Mouse (Mus musculus) right cerebral cortex, adult 18-20 months (tissue): Measurements from ENCODE around the gene Anapc15-ps.
"Not testable (repeated sequence)": the region's sequence is repeated elsewhere in the genome, so short reads cannot be mapped to it uniquely, and the experiment has no call there.

Source experiments
- DNase-seq: peaks from one replicate; pipeline ENCODE4 v3.0.0; 2022; ENCODE audit warnings: mixed read lengths

The Anapc15-ps gene

GRCm38 (mm10) chr10:95667371-95668030 lies 5.8 kb downstream of the Anapc15-ps start:
- no peak for DNase-seq

DNA sequence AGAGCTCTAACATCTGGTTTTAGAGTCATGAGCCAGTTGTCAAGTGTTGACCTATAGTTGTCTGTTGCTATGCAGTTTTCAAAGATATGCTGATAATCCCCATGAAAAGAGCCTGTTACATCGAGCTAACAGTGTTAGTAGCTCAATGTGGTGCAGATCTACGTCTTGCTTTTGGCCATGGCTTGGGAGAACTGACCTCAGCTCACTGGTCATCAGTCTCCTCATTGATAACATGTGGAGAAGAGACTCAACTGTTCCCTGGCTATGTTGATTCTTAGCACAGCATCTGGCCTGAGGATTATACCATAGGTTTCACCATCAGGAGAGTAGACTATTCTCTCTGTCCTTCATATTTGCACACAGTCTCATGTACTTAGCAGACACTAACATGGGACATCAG lies 6.5 kb downstream of the Anapc15-ps start:
- no peak for DNase-seq

DNA sequence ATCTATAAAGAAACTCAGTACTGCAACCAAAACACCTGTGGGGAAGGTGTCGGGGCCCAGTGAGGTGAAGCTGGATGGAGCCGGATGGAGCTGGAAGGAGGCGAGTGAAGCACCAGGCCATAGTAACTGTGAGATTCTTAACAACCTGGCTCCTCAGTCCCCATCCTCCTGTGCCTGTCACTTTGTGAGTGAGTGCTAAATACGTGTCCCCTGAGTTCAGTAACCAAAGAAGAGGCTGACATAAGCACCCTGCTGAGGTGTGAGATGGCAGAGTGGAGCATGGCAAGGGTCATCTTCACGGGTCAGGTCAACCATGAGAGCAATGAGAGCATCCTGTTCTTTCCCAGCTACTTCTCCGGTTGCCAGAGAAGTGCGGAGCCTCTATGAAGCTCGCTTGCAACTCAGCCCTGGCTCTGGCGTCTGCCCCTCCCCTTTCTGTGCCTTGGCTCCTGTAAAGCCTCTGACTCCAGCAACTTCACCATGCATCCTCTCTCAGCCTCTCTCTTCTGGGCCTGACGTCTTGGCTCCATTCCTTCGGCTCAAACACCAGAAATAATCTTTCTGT lies 7.7 kb downstream of the Anapc15-ps start:
- DNase-seq, result no peak

DNA sequence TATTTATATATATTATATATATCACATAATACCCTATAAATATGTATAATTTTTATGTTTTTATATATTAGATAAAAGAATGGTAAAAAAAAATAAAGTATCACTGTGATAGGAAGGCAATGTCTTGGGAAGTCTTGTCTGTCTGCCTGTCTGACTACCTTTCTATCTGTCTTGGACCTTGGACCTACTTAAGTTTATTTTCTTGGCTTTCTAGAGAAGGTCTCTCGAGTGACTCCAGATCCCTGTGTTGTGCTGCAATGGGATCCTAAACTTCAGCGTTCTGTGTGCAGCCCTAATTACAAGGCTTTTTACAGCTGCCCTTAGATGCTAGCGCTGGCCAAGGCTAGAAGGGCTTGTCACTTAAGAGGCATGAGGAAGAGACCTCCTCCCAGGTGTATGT lies 8.6 kb downstream of the Anapc15-ps start:
- no peak for DNase-seq

GRCm38 (mm10) chr10:95660356-95660755 lies 12.9 kb downstream of the Anapc15-ps start:
- no peak for DNase-seq

GRCm38 (mm10) chr10:95659471-95660150 lies 13.6 kb downstream of the Anapc15-ps start:
- no peak for DNase-seq

DNA sequence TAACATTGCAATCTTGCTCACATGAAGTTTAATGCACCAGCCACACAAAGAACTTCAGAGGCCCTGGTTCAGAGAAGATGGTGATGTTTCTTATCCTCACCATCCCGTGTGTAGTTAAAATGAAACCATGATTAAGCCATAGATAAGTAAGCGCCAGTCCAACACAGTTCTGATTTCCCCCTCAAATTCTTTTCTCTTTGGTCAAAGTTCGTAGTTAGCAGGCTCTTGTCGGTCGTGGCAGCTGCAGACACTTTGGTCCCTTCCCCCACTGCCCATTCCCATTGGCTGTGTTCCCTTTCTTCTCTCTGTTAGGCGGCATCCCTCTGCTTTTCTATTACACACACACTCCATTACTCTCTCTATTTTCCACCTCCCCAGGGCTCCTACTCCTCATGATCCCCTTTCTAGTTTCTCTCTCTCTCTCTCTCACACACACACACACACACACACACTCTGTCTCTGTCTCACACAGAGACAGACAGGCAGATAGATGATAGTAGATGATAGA lies 14.4 kb downstream of the Anapc15-ps start:
- DNase-seq, result no peak

- no peak for DNase-seq
Measured at GRCm38 (mm10) chr10:95656236-95657225, 16.7 kb downstream of the Anapc15-ps start.

DNA sequence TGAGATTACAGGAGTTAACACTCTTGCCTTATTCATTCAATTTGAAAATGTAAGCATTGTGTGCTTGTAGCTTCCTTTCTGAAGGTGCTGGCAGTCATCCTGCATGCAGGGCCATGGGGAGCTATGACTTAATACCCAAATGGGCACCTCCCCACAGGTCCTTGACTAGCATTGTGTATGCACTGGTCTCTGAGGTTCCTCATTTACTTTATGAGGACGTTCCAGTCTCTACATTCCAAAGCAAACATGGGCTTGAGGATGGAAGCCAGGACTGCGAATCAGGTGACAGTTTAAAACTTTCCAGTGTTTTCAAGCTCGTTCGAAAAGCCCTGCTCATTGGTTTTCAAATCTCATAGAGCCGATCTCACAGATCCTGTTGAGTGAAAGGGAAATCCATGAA lies 21.1 kb downstream of the Anapc15-ps start:
- DNase-seq, result no peak

DNA sequence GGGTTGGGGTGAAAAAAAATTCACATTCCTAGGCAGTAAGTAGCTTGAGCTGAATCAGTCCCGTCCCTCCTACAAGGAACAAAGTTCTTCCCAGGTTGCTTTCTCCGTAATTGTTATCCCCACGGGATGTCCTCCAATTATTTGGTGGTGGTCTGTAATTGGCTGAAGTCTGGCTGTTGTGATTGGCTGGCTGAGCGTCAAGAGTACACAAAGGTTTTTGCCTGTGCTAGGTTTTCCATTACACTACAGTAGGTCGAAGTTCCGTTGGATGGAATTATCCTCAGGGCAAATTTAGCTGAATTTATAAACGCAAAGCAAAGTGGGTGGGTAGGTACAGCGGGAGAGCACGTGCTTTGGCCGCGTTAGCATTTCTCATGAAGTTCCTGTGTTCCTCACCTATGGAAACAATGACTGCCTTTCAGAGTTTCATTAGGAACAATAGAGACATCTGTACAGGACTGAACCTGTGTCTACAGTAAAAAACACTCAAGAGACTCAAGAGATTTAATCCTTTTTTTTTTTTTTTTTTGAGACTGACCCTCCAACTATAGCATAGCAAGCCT lies 24.8 kb downstream of the Anapc15-ps start:
- no peak for DNase-seq

DNA sequence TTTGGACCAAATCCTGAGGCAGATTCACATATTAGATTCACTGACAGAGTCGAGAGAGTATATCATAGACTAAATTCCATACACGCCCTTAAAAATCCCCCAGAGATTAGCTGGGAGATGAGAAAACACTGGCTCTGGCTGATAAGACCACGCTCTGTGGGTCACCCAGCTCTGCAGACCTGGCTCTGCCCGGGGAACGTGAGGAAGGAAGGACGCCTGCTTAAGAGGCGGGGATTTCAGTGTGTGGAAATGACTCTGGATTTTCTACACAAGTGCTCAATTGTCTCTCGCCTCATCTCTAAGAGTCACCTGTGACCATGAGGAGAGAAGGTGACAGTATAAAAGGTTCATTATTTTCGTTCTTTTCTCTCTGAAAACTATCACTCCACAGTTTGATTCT lies 26.1 kb downstream of the Anapc15-ps start:
- no peak for DNase-seq

DNA sequence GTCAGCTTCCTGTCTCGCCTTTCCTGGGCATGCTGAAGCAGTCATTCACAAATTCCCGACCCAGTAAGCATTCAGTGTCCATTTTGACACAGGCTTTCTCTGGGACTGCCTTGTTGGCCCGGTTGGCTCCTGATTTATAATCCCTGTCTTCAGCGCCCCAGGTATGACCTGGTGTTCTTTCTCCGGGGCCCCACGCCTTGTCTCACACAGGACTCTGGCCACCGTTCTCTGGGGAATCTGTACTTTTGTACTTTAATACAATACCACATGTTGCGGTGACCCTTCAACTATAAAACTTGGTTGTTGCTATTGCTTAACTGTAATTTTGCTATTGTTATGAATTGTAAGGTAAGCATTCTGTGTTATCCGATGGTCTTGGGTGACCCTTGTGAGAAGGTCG lies 26.7 kb downstream of the Anapc15-ps start:
- DNase-seq, result no peak

- no peak for DNase-seq
Measured at GRCm38 (mm10) chr10:95643696-95644360, 29.4 kb downstream of the Anapc15-ps start.

DNA sequence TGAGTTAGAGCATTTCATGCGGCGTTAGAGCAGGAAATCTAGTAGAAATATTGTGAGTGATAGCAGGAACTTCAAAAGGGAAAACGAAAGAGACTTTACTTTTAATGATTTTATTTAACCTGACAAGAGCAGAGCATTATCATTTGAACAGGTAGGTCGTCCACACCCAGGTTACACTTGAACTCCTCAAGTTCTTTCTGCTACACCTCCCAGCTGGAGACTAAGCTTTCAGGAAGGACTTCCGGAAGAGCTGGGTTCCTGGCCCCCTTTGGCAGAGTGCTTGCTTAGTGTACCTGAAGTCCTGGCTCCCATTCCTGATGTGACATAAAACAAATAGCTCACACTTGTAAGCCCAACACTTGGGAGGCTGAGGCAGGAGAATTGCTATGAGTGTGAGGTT lies 30.2 kb downstream of the Anapc15-ps start:
- no peak for DNase-seq

DNA sequence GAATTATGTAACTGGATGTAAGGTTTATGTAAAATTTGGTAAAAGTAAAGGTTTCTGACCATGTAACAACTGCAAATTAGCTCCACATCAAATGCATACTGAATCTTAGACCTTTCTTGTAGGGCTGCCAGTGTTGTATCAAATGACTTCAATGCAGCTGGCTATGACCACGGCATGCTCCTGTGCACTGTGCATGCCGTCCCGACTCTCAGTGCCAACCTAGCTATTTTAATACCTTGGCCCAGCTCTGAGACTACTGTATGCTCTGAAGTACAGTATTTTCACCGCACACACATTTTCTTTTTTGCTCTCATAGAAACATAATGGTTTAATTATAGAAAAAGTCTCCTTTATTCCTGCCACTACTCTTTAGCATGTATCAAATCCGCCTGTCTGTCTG lies 31.9 kb downstream of the Anapc15-ps start:
- no peak for DNase-seq

GRCm38 (mm10) chr10:95639429-95639828 lies 33.8 kb downstream of the Anapc15-ps start:
- no peak for DNase-seq

DNA sequence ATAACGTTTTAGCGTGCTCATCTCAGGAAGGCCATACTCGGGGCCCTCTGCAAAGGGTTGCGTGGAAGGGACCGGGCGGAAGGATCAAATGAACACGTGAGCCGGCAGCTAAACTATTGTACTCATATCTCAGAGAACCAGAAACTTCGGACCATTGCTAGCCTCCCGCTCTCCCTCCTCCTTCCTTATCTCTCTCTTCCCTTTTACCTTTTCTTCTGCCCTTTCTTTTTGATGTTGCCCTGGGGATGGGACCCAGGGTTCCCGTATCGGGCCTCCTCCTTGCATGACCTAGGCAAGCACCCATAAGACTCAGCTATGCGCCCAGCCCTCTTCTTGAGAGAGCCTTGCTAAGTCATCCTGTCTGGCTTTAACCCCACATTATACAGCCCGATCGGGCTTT lies 38.5 kb downstream of the Anapc15-ps start:
- DNase-seq, result no peak

DNA sequence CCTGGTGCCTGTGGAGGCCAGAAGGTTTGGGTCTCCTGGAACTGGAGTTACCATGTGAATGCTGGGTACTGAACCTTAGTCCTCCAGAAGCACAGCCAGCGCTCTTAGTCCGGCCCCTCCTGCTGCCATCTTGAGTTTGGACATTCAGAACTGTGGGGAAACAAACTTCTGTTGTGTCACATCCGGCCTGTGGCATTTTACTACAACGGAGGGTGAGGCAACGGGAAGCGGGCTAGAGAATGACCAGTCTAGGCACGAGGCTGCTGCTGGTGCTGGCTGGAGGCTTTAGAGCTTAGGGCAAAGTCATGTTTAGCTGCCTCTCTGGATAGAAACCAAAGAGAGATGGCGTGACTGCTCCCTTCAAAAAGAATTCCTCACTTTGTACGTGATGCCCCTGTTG lies 39.0 kb downstream of the Anapc15-ps start:
- DNase-seq, result no peak

GRCm38 (mm10) chr10:95631568-95631967 lies 41.7 kb downstream of the Anapc15-ps start:
- no peak for DNase-seq

DNA sequence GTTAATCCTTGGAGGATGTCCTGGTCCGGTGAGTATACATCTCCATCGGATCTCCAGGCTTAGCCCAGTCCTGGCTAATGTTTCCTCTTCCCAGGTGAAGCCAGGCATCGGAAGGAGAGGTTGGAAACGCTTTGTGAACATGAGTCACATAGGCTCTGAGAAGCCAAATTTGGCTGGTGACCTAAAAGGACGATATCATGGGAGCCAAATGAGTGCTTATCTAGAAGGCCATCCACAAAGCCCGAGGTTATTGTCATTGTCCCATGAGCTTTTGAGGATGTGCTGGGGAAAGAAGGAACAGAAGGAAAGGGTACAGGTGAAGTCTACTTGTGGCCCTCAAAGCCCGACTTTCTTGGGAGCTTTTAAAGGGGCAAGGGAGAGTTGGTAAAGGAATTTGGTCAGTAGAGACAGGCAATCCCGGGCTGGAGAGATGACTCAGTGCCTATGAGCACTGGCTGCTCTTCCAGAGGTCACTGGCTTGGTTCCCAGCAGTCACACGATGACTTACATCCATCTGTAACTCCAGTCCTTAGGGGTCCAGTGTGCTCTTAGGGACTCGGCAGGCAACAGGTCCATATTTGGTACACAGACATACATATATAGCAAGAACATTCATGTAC lies 42.4 kb downstream of the Anapc15-ps start:
- no peak for DNase-seq

DNA sequence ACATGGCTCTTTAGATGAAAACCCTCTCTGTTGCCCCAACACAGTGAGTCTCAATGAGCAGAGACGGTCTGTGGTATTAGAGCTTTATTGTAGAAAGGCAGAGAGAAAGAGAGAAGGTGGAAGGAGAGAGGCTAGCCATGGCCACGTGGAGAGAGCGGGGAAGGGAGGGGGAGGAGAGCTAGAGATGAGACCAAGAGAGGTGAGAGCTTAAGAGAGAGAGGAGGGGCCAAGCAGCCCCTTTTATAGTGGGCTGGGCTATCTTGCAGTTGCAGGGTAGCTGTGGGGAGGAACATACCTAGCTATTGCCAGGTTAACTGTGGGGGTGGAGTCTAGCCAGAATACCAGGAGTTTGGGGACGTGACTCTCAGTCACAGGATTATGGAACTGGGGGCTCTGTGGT lies 43.1 kb downstream of the Anapc15-ps start:
- not testable (repeated sequence) for DNase-seq

DNA sequence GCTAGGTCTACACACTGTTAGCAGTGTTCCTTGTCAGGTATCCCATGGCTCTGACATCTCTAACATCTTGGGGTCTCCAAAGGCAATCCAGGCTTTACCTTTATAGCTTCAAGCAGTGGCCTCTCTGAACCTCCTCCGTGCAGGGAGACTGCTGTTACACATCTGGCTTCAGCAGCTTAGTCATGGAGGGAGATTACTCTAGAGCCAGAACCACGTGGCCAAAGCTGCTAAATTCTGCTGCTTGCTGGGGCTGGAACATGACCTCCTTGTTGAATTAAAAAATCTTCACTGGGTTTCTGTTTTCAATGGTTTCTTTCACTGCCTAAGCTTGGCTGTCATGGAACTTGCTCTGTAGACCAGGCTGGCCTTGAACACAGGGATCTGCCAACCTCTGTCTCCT lies 44.9 kb downstream of the Anapc15-ps start:
- no peak for DNase-seq
